Mouse (Mus musculus): ENCODE measurements around the gene Lmbr1l. TPM values are rescaled to one million over a fixed set of nuclear protein-coding genes. Genes with fewer than 3 reads are reported as not detected.

Lmbr1l gene
- polyA plus RNA-seq, 1 experiment from 2014 or later: 8.1 TPM

DNA sequence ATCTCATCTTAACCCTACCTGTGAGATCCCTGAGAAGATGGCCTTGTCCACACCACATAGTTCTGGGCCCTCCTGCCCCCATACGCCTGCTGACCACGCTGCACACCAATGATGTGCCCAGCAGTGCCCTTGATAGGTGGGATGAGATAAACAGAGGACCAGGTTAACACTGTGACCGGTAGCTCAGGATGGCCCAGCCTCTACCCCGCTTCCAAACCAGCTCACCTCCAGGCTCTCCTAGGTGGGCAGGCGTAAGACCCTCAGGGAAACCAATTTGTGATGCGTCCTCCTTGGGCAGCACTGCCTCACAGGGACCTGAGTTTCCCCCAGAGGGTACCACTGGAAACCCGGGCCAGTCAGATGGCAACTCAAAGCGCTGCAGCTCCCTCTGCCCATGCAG, 52.3 kb downstream of the Lmbr1l start:
- no peak overlapping the region for H3K9ac ChIP-seq
- H3K4me2 ChIP-seq (replicated peaks): no peak overlapping the region
- no peak for DNase-seq (ENCODE audit: low spot score)
- no peak overlapping the region for H3K4me3 ChIP-seq (replicated peaks; ENCODE audit: low read length)
- H3K4me1 ChIP-seq (replicated peaks; ENCODE audit: control insufficient read depth, insufficient read depth, low read length): peaks cover 36% of the 10 kb centered on the region
- H3K27ac ChIP-seq: no peak overlapping the region
- no peaks in the 10 kb centered on the region for H3K27me3 ChIP-seq (ENCODE audit: control insufficient read depth, insufficient read depth, low read length)
- 98% methylated on average over 8 of the region's 8 CpGs for WGBS
- H3K36me3 ChIP-seq (replicated peaks; ENCODE audit: control insufficient read depth, insufficient read depth): peaks cover 58% of the 10 kb centered on the region
- H3K9me3 ChIP-seq (ENCODE audit: control insufficient read depth, low read length): no peaks in the 10 kb centered on the region
- no peak for ATAC-seq (ENCODE audit: low FRiP score)

DNA sequence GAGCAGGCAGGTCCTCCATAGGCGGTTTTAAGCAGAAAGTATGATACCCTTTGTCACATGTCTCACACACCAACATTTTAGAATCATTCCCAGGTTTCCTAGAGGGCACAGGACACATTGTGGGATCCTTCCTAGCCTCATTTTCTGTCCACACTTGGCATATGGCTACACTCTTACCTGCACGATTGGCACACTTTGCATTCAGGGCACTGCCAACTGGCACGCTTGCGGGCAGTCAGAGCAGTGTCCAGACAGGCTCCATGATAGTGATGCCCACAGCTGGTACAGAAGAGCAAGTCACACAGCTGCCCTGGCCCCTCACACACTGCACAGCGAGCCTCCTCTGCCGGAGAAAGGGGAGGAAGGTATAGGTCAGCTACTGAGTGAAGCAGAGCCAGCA, 53.1 kb downstream of the Lmbr1l start:
- ATAC-seq (ENCODE audit: low FRiP score): no peak
- WGBS: 97% methylated on average over 6 of the region's 6 CpGs
- Histone ChIP-seq H3K9ac (no peak overlapping the region), H3K36me3 (replicated peaks; ENCODE audit: control insufficient read depth, insufficient read depth) (peaks cover 67% of the 10 kb centered on the region), H3K9me3 (ENCODE audit: control insufficient read depth, low read length) (no peaks in the 10 kb centered on the region), H3K27me3 (ENCODE audit: control insufficient read depth, insufficient read depth, low read length) (no peaks in the 10 kb centered on the region), H3K27ac (no peak overlapping the region), H3K4me1 (replicated peaks; ENCODE audit: control insufficient read depth, insufficient read depth, low read length) (peaks cover 30% of the 10 kb centered on the region), H3K4me3 (replicated peaks; ENCODE audit: low read length) (no peak overlapping the region), H3K4me2 (replicated peaks) (no peak overlapping the region)
- DNase-seq (ENCODE audit: low spot score): no peak

DNA sequence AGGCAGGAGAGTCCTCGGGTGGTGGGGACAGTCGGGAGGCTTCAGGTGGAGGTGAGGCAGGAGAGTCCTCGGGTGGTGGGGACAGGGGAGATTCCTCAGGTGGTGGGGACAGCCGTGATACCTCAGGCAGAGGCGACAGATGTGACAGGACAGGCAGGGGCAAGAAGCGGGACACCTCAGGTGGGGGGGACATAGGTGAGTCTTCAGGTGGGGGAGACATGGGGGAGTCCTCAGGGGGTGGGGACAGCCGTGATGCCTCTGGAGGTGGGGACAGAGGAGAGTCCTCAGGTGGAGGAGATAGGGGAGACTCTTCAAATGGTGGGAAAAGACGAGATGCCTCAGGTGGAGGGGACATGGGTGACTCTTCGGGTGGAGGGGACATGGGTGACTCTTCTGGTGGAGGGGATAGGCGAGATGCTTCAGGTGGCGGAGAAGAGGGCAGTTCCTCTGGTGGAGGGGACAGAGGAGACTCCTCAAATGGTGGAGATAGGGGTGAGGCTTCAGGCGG, 54.5 kb downstream of the Lmbr1l start:
- WGBS: 94% methylated on average over 12 of the region's 12 CpGs
- Histone ChIP-seq H3K4me1 (replicated peaks; ENCODE audit: control insufficient read depth, insufficient read depth, low read length) (peaks cover 16% of the 10 kb centered on the region), H3K9me3 (ENCODE audit: control insufficient read depth, low read length) (no peaks in the 10 kb centered on the region), H3K27ac (no peak overlapping the region), H3K4me2 (replicated peaks) (no peak overlapping the region), H3K4me3 (replicated peaks; ENCODE audit: low read length) (no peak overlapping the region), H3K27me3 (ENCODE audit: control insufficient read depth, insufficient read depth, low read length) (no peaks in the 10 kb centered on the region), H3K9ac (no peak overlapping the region), H3K36me3 (replicated peaks; ENCODE audit: control insufficient read depth, insufficient read depth) (peaks cover 81% of the 10 kb centered on the region)
- ATAC-seq (ENCODE audit: low FRiP score): no peak
- no peak for DNase-seq (ENCODE audit: low spot score)

DNA sequence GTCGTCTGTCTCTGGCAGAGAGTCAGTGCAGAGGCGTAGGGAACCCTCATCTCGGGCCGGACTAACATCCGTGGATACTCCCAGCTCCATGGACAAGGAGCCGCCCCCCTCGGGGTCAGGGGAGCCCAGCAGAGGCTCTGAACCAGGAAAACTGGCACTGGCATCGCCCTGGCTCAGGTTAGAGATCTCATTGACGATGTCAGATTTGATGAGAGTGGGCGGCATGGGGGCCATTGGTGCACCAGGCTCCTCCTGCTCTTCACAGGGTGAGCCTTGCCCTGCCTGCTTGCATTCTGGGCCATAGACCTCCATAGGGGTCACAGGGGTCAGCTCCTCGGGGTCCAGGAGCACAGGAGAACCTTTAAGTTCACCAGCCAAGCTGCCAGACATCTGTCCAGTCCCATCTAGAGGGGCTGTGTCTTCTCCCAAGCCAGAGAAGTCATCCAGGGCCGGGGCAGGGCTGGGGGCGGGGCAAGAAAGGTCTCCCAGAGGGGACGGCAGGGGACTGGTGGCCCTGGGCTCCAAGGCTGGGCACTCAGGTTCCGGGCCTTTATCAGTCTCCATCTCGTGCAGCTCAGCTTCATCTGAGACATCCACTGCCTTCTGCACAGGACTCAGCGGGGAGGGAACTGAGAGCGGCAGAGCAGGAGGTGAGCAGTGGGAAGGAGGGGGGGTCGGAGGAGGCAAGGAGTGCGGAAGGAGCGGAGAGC, 56.2 kb downstream of the Lmbr1l start:
- no peak overlapping the region for H3K9ac ChIP-seq
- ATAC-seq (ENCODE audit: low FRiP score): no peak
- no peak for DNase-seq (ENCODE audit: low spot score)
- peaks cover 98% of the 10 kb centered on the region for H3K36me3 ChIP-seq (replicated peaks; ENCODE audit: control insufficient read depth, insufficient read depth)
- H3K4me2 ChIP-seq (replicated peaks): no peak overlapping the region
- no peaks in the 10 kb centered on the region for H3K27me3 ChIP-seq (ENCODE audit: control insufficient read depth, insufficient read depth, low read length)
- no peaks in the 10 kb centered on the region; the same call in 1 of the 2 replicates for H3K4me1 ChIP-seq (replicated peaks; ENCODE audit: control insufficient read depth, insufficient read depth, low read length)
- WGBS: 89% methylated on average over 21 of the region's 21 CpGs
- H3K27ac ChIP-seq: no peak overlapping the region
- H3K4me3 ChIP-seq (replicated peaks; ENCODE audit: low read length): no peak overlapping the region
- H3K9me3 ChIP-seq (ENCODE audit: control insufficient read depth, low read length): no peaks in the 10 kb centered on the region

DNA sequence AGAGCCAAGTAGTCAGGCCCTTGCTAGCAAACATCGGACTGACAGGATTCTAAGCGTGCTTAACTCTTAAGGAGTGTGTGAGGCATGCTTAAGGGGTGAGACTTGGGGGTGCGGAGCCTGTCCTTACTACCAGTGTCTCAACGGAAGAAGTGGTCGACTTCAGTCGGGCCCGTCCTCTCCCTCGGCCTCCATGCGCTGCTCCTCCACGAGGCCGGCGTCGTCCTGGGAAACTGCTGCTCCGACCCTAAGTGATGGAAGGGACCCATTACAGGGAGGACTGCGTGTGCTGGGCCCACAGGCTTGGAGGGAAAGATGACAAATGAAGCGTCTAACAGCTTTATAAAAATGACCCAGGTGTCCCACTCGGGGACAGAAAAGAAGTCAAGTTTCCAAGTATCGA, 57.1 kb downstream of the Lmbr1l start:
- no peaks in the 10 kb centered on the region for H3K4me1 ChIP-seq (replicated peaks; ENCODE audit: control insufficient read depth, insufficient read depth, low read length)
- ATAC-seq (ENCODE audit: low FRiP score): no peak
- no peaks in the 10 kb centered on the region for H3K27me3 ChIP-seq (ENCODE audit: control insufficient read depth, insufficient read depth, low read length)
- H3K9ac ChIP-seq: no peak overlapping the region
- H3K27ac ChIP-seq: no peak overlapping the region
- WGBS: 90% methylated on average over 18 of the region's 18 CpGs
- no peak overlapping the region for H3K4me3 ChIP-seq (replicated peaks; ENCODE audit: low read length)
- DNase-seq (ENCODE audit: low spot score): no peak
- no peaks in the 10 kb centered on the region for H3K9me3 ChIP-seq (ENCODE audit: control insufficient read depth, low read length)
- no peak overlapping the region for H3K4me2 ChIP-seq (replicated peaks)
- peaks cover 100% of the 10 kb centered on the region for H3K36me3 ChIP-seq (replicated peaks; ENCODE audit: control insufficient read depth, insufficient read depth)

DNA sequence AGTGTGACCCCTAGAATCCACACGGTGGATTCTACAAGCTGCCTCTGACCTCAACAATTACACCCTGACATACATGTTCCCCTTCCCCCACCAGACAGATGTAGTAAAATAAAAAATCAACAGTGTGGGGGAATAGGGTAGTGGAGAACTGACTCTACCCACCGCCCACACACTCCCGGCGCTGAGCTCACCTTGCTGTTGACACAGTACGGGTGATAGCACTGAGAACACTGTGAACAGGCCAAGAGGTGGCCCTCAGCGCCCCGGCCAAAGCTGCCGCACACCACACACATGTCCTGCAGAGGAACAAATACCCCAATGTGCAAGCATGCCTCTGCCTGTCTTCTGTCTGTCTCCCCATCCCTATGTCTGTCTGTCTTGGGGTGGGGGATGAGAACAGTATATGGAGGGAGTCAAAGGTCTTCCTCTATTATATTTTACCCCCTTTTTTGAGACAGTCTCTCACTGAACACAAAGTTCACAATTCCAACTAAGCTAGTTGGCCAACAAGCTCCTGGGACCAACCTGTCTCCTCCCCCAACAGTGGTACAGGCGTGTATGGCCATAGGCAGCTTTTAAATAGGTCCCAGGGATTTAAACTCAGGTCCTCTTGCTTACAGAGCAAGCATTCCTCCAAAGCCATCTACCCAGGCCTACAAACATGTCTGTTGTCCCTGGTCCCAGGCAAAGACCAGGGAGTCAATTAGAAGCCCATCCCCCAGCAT, 58.5 kb downstream of the Lmbr1l start:
- H3K9me3 ChIP-seq (ENCODE audit: control insufficient read depth, low read length): no peaks in the 10 kb centered on the region
- H3K27me3 ChIP-seq (ENCODE audit: control insufficient read depth, insufficient read depth, low read length): no peaks in the 10 kb centered on the region
- ATAC-seq (ENCODE audit: low FRiP score) (no peak), DNase-seq (ENCODE audit: low spot score) (no peak)
- no peaks in the 10 kb centered on the region for H3K4me1 ChIP-seq (replicated peaks; ENCODE audit: control insufficient read depth, insufficient read depth, low read length)
- WGBS: 85% methylated on average over 9 of the region's 9 CpGs
- H3K4me3 ChIP-seq (replicated peaks; ENCODE audit: low read length): no peak overlapping the region
- H3K36me3 ChIP-seq (replicated peaks; ENCODE audit: control insufficient read depth, insufficient read depth): peaks cover 100% of the 10 kb centered on the region
- no peak overlapping the region for H3K27ac ChIP-seq
- H3K4me2 ChIP-seq (replicated peaks): no peak overlapping the region
- no peak overlapping the region for H3K9ac ChIP-seq

DNA sequence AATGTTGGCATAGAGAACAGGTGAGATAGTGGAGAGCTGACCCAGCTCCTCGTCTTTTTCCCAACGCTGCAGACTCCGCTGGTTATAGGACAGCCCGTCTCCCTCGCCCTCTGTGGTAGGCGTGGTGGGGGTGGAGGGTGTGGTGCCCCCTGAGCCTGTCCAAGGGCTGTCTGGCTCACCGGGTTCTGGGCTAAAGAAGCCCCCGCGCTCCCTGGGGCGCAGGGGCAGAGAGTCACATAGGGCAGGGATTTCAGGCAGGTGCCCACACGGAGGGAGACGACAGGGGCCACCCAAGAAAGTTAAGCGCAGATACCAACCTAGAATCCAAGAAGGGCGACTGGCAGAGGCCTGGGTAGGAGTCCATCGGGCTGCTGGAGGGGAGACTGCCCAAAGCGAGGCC, 63.8 kb downstream of the Lmbr1l start:
- H3K9me3 ChIP-seq (ENCODE audit: control insufficient read depth, low read length): no peaks in the 10 kb centered on the region
- WGBS: 96% methylated on average over 16 of the region's 16 CpGs
- no peak overlapping the region for H3K9ac ChIP-seq
- no peak for DNase-seq (ENCODE audit: low spot score)
- H3K4me3 ChIP-seq (replicated peaks; ENCODE audit: low read length): no peak overlapping the region
- H3K36me3 ChIP-seq (replicated peaks; ENCODE audit: control insufficient read depth, insufficient read depth): peaks cover 100% of the 10 kb centered on the region
- no peak overlapping the region for H3K27ac ChIP-seq
- ATAC-seq (ENCODE audit: low FRiP score): no peak
- no peaks in the 10 kb centered on the region for H3K4me1 ChIP-seq (replicated peaks; ENCODE audit: control insufficient read depth, insufficient read depth, low read length)
- H3K4me2 ChIP-seq (replicated peaks): no peak overlapping the region
- no peaks in the 10 kb centered on the region for H3K27me3 ChIP-seq (ENCODE audit: control insufficient read depth, insufficient read depth, low read length)

Other genes starting within 250 kb of the Lmbr1l start
- gene Rnd1, start 240.8 kb downstream of the Lmbr1l start, polyA plus RNA-seq (2014; fragmentation: Nextera tagmentation; extraction: Ambion mirVana): 6.0 and 6.1 TPM in 2 replicates
- 5.6 and 6.6 TPM in 2 replicates for gene Ccdc65, start 210.0 kb downstream of the Lmbr1l start, polyA plus RNA-seq (2014; fragmentation: Nextera tagmentation; extraction: Ambion mirVana)
- 6.4 and 7.2 TPM in 2 replicates for gene Fkbp11, start 190.0 kb downstream of the Lmbr1l start, polyA plus RNA-seq (2014; fragmentation: Nextera tagmentation; extraction: Ambion mirVana)
- 77.2 and 84.7 TPM in 2 replicates for gene Arf3, start 155.0 kb downstream of the Lmbr1l start, polyA plus RNA-seq (2014; fragmentation: Nextera tagmentation; extraction: Ambion mirVana)
- gene Wnt10b, start 140.1 kb downstream of the Lmbr1l start, polyA plus RNA-seq (2014; fragmentation: Nextera tagmentation; extraction: Ambion mirVana): not detected in 2 replicates
- gene Wnt1, start 128.4 kb downstream of the Lmbr1l start, polyA plus RNA-seq (2014; fragmentation: Nextera tagmentation; extraction: Ambion mirVana): 1.9 and 2.1 TPM in 2 replicates
- gene Ddn, start 108.7 kb downstream of the Lmbr1l start, polyA plus RNA-seq (2014; fragmentation: Nextera tagmentation; extraction: Ambion mirVana): 0.59 and 0.64 TPM in 2 replicates
- 59.0 and 65.3 TPM in 2 replicates for gene Prkag1, start 86.7 kb downstream of the Lmbr1l start, polyA plus RNA-seq (2014; fragmentation: Nextera tagmentation; extraction: Ambion mirVana)
- gene Kmt2d, start 47.0 kb downstream of the Lmbr1l start, polyA plus RNA-seq (2014; fragmentation: Nextera tagmentation; extraction: Ambion mirVana): 12.9 and 14.9 TPM in 2 replicates
- gene Rhebl1, start 23.7 kb downstream of the Lmbr1l start, polyA plus RNA-seq (2014; fragmentation: Nextera tagmentation; extraction: Ambion mirVana): 19.4 and 19.8 TPM in 2 replicates
- 1.1 and 1.4 TPM in 2 replicates for gene Dhh, start 19.7 kb downstream of the Lmbr1l start, polyA plus RNA-seq (2014; fragmentation: Nextera tagmentation; extraction: Ambion mirVana)
- gene Tuba1b, start 16.3 kb upstream of the Lmbr1l start, polyA plus RNA-seq (2014; fragmentation: Nextera tagmentation; extraction: Ambion mirVana): 1,223 and 1,455 TPM in 2 replicates
- gene Gm49450, start 35.3 kb upstream of the Lmbr1l start, polyA plus RNA-seq (2014; fragmentation: Nextera tagmentation; extraction: Ambion mirVana): not detected in 2 replicates
- gene Tuba1a, start 35.5 kb upstream of the Lmbr1l start, polyA plus RNA-seq (2014; fragmentation: Nextera tagmentation; extraction: Ambion mirVana): 14,408 and 15,410 TPM in 2 replicates
- gene Tuba1c, start 111.7 kb upstream of the Lmbr1l start, polyA plus RNA-seq (2014; fragmentation: Nextera tagmentation; extraction: Ambion mirVana): 21.7 and 24.2 TPM in 2 replicates
- gene Prph, start 136.9 kb upstream of the Lmbr1l start, polyA plus RNA-seq (2014; fragmentation: Nextera tagmentation; extraction: Ambion mirVana): 77.9 and 79.5 TPM in 2 replicates
- 3.7 and 4.0 TPM in 2 replicates for gene Troap, start 156.3 kb upstream of the Lmbr1l start, polyA plus RNA-seq (2014; fragmentation: Nextera tagmentation; extraction: Ambion mirVana)
- gene C1ql4, start 169.6 kb upstream of the Lmbr1l start, polyA plus RNA-seq (2014; fragmentation: Nextera tagmentation; extraction: Ambion mirVana): 4.7 and 6.6 TPM in 2 replicates
- gene Dnajc22, start 174.9 kb upstream of the Lmbr1l start, polyA plus RNA-seq (2014; fragmentation: Nextera tagmentation; extraction: Ambion mirVana): 0.52 and 1.0 TPM in 2 replicates
- 33.7 and 33.8 TPM in 2 replicates for gene Spats2, start 207.7 kb upstream of the Lmbr1l start, polyA plus RNA-seq (2014; fragmentation: Nextera tagmentation; extraction: Ambion mirVana)